Mouse (Mus musculus) MN1 (cell line): ENCODE results near the gene Cavin3.
"Not testable (repeated sequence)": the region's sequence is repeated elsewhere in the genome, so short reads cannot be mapped to it uniquely, and the experiment has no call there.

Source experiments
- DNase-seq: peaks from one replicate; pipeline ENCODE4 v3.0.0-alpha.2; 2016; ENCODE audit warnings: low spot score

Gene Cavin3

GRCm38 (mm10) chr7:105480081-105480480 is 2.0 kb downstream of the Cavin3 start:
- no peak for DNase-seq

GRCm38 (mm10) chr7:105479232-105479631 is 2.9 kb downstream of the Cavin3 start:
- no peak for DNase-seq

- no peak for DNase-seq
Observed at GRCm38 (mm10) chr7:105478344-105478743, 3.8 kb downstream of the Cavin3 start.

- DNase-seq, result peak; percentile 28
Observed at GRCm38 (mm10) chr7:105477841-105478240, 4.3 kb downstream of the Cavin3 start.

GRCm38 (mm10) chr7:105477433-105477700 is 4.7 kb downstream of the Cavin3 start:
- peak; percentile 28 for DNase-seq

GRCm38 (mm10) chr7:105476683-105477432 is 5.2 kb downstream of the Cavin3 start:
- no peak for DNase-seq

- DNase-seq, result no peak
Observed at GRCm38 (mm10) chr7:105475396-105475949, 6.6 kb downstream of the Cavin3 start.

- DNase-seq, result no peak
Observed at GRCm38 (mm10) chr7:105474771-105475315, 7.3 kb downstream of the Cavin3 start.

- no peak for DNase-seq
Observed at GRCm38 (mm10) chr7:105472607-105473006, 9.5 kb downstream of the Cavin3 start.

- not testable (repeated sequence) for DNase-seq
Observed at GRCm38 (mm10) chr7:105465505-105465904, 16.6 kb downstream of the Cavin3 start.

GRCm38 (mm10) chr7:105458546-105458945 is 23.6 kb downstream of the Cavin3 start:
- DNase-seq, result no peak

GRCm38 (mm10) chr7:105453345-105453744 is 28.8 kb downstream of the Cavin3 start:
- not testable (repeated sequence) for DNase-seq

- no peak for DNase-seq
Observed at GRCm38 (mm10) chr7:105445076-105445475, 37.0 kb downstream of the Cavin3 start.

- DNase-seq, result no peak
Observed at GRCm38 (mm10) chr7:105441426-105441825, 40.7 kb downstream of the Cavin3 start.

- DNase-seq, result no peak
Observed at GRCm38 (mm10) chr7:105437979-105438772, 43.9 kb downstream of the Cavin3 start.

GRCm38 (mm10) chr7:105434798-105435197 is 47.3 kb downstream of the Cavin3 start:
- DNase-seq, result no peak

- DNase-seq, result no peak
Observed at GRCm38 (mm10) chr7:105433859-105434258, 48.2 kb downstream of the Cavin3 start.

GRCm38 (mm10) chr7:105432058-105432457 is 50.0 kb downstream of the Cavin3 start:
- DNase-seq, result no peak
